Mouse (Mus musculus): Measurements from ENCODE around the gene Kyat3. TPM values are rescaled to one million over a fixed set of nuclear protein-coding genes. Genes with fewer than 3 reads are reported as not detected.

Kyat3 gene
- total and polyA plus RNA-seq, 3 experiments = 10.9 to 37.7 (median 28.3) TPM

DNA sequence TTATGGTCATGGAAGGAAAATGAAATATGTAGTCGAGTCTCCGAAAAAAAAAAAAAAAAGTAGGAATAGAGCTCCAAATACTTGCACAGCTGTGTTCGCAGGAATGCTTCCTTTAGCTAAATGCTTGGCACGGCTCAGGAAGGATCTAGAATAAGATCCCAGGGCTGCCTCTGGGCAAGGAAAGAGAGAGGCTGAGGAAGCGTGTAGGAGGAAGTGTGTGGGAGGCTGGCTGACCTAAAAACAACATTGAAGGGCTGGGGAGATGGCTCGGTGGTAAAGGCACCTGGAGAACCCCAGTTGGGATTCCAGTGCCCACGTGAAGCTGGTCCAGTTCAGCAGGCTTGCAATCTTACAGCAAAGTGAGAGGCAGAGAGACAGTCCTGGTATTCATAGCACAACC is 40.0 kb downstream of the Kyat3 start:
- no peaks in the 10 kb centered on the region for H3K4me1 ChIP-seq (ENCODE audit: control insufficient read depth, insufficient read depth, low read length)
- no peak for DNase-seq
- H3K4me3 ChIP-seq = no peak overlapping the region
- TF ChIP-seq CTCF (IDR thresholded peaks at IDR 0.05) (no peak), POLR2A (IDR thresholded peaks at IDR 0.05; ENCODE audit: insufficient read depth, low read depth, low read length) (no peak), EP300 (IDR thresholded peaks at IDR 0.05; ENCODE audit: insufficient read depth, low read depth, low read length) (no peak)
- 39% methylated on average over 7 of the region's 7 CpGs for WGBS
- no peak overlapping the region for H3K27ac ChIP-seq
- no peak overlapping the region for H3K9ac ChIP-seq (ENCODE audit: low read depth, low read length)
- H3K27me3 ChIP-seq (ENCODE audit: control insufficient read depth, insufficient read depth, low read length) = no peaks in the 10 kb centered on the region
- no peaks in the 10 kb centered on the region for H3K79me2 ChIP-seq (replicated peaks; ENCODE audit: control insufficient read depth, insufficient read depth, low read length)
- H3K36me3 ChIP-seq (ENCODE audit: control insufficient read depth, insufficient read depth, low read length) = no peaks in the 10 kb centered on the region
- intact Hi-C loops (cut with DNase I) = no loop called here

DNA sequence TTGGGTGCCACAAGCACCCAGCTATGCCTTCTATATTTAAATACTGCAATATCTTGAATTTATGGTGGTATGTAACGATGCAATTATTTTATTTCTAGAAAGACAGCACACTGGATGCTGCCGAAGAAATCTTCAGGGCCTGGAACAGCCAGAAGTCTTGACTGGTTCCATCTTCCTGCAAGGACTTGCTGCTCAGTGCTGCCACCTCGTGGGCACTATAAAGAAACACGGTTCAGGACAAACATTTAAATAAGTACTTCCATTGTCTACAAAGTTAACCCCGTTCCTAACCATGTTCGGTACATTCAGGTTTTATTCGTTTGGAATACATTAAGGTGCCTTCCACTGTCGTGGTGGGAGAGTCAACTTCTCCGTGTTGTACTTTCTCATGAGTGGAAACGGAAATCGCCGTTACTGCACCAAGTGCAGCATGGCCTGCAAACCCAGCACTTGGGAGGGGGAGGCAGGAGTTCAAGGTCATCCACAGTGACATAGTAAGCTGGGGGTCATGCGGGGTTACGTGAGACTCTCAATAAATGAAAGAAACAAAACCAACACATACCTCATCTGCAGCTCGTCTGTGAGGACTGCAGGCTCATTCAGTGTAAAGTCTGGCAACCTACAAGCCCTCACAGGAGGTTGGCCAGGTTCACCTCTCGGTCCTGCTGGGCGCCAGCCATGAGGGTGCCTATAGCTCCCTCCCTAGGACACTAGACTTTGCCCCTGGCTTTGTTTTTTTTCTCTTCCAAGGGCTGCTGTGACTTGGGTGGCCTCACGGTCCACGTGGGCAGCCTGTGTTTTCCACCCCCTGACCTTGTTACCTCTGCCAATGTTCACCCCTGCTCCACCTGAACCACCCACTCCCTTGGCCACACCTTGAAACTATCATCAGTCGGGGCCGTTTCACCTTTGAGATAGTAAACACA is 43.4 kb downstream of the Kyat3 start:
- intact Hi-C loops (cut with DNase I) = no loop called here
- H3K9ac ChIP-seq (ENCODE audit: low read depth, low read length) = no peak overlapping the region
- H3K27ac ChIP-seq = no peak overlapping the region
- WGBS = 58% methylated on average over 21 of the region's 21 CpGs
- no peak overlapping the region for H3K4me3 ChIP-seq
- no peaks in the 10 kb centered on the region for H3K27me3 ChIP-seq (ENCODE audit: control insufficient read depth, insufficient read depth, low read length)
- H3K79me2 ChIP-seq (replicated peaks; ENCODE audit: control insufficient read depth, insufficient read depth, low read length) = no peaks in the 10 kb centered on the region
- no peaks in the 10 kb centered on the region for H3K36me3 ChIP-seq (ENCODE audit: control insufficient read depth, insufficient read depth, low read length)
- H3K4me1 ChIP-seq (ENCODE audit: control insufficient read depth, insufficient read depth, low read length) = no peaks in the 10 kb centered on the region
- DNase-seq = peak in 1 of 2 experiments; percentile 21
- TF ChIP-seq CTCF (IDR thresholded peaks at IDR 0.05) = peak; percentile 91
- TF ChIP-seq POLR2A (IDR thresholded peaks at IDR 0.05; ENCODE audit: insufficient read depth, low read depth, low read length) = no peak
- no peak for TF ChIP-seq EP300 (IDR thresholded peaks at IDR 0.05; ENCODE audit: insufficient read depth, low read depth, low read length)

DNA sequence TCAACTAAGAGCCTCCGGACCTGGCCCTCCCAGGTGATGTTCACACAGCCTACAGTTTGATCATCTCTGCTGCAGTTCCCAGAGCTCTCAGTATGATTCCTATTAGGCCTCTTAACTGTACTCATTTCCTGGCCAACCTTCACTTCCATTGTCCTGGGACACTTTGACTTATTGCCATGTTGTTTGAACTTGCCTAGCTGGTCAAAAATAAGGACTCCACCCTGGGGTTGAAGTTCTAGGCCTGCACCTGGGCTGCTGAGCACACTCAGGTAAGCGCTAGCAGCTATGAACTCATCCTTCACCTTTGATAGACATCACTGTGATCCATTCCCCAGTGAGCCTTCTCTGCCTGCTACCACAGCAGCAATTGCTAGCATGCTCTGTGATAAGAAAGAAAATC is 44.2 kb downstream of the Kyat3 start:
- intact Hi-C loops (cut with DNase I) = no loop called here
- no peaks in the 10 kb centered on the region for H3K27me3 ChIP-seq (ENCODE audit: control insufficient read depth, insufficient read depth, low read length)
- 99% methylated on average over 2 of the region's 2 CpGs for WGBS

GRCm38 (mm10) chr3:142747673-142748072 is 46.8 kb downstream of the Kyat3 start:
- Histone ChIP-seq H3K27me3 (ENCODE audit: control insufficient read depth, insufficient read depth, low read length) (no peaks in the 10 kb centered on the region), H3K4me3 (no peak overlapping the region), H3K27ac (no peak overlapping the region), H3K4me1 (ENCODE audit: control insufficient read depth, insufficient read depth, low read length) (no peaks in the 10 kb centered on the region), H3K79me2 (replicated peaks; ENCODE audit: control insufficient read depth, insufficient read depth, low read length) (no peaks in the 10 kb centered on the region), H3K36me3 (ENCODE audit: control insufficient read depth, insufficient read depth, low read length) (no peaks in the 10 kb centered on the region), H3K9ac (ENCODE audit: low read depth, low read length) (no peak overlapping the region)
- TF ChIP-seq POLR2A (IDR thresholded peaks at IDR 0.05; ENCODE audit: insufficient read depth, low read depth, low read length) (no peak), CTCF (IDR thresholded peaks at IDR 0.05) (no peak), EP300 (IDR thresholded peaks at IDR 0.05; ENCODE audit: insufficient read depth, low read depth, low read length) (no peak)
- intact Hi-C loops (cut with DNase I) = no loop called here
- 93% methylated on average over 7 of the region's 7 CpGs for WGBS
- no peak for DNase-seq

More for the DNA sequence above, 44.2 kb downstream of the Kyat3 start:
- no peak for DNase-seq
- no peak overlapping the region for H3K9ac ChIP-seq (ENCODE audit: low read depth, low read length)
- H3K4me1 ChIP-seq (ENCODE audit: control insufficient read depth, insufficient read depth, low read length) = no peaks in the 10 kb centered on the region
- TF ChIP-seq CTCF (IDR thresholded peaks at IDR 0.05) (no peak), POLR2A (IDR thresholded peaks at IDR 0.05; ENCODE audit: insufficient read depth, low read depth, low read length) (no peak), EP300 (IDR thresholded peaks at IDR 0.05; ENCODE audit: insufficient read depth, low read depth, low read length) (no peak)
- H3K4me3 ChIP-seq = no peak overlapping the region
- no peaks in the 10 kb centered on the region for H3K79me2 ChIP-seq (replicated peaks; ENCODE audit: control insufficient read depth, insufficient read depth, low read length)
- H3K36me3 ChIP-seq (ENCODE audit: control insufficient read depth, insufficient read depth, low read length) = no peaks in the 10 kb centered on the region
- no peak overlapping the region for H3K27ac ChIP-seq

GRCm38 (mm10) chr3:142749131-142749530 is 48.3 kb downstream of the Kyat3 start:
- H3K9ac ChIP-seq (ENCODE audit: low read depth, low read length) = no peak overlapping the region
- H3K36me3 ChIP-seq (ENCODE audit: control insufficient read depth, insufficient read depth, low read length) = no peaks in the 10 kb centered on the region
- no peak for DNase-seq
- WGBS = 76% methylated on average over 16 of the region's 16 CpGs
- H3K4me1 ChIP-seq (ENCODE audit: control insufficient read depth, insufficient read depth, low read length) = no peaks in the 10 kb centered on the region
- no peak overlapping the region for H3K4me3 ChIP-seq
- H3K27me3 ChIP-seq (ENCODE audit: control insufficient read depth, insufficient read depth, low read length) = no peaks in the 10 kb centered on the region
- intact Hi-C loops (cut with DNase I) = no loop called here
- TF ChIP-seq CTCF (IDR thresholded peaks at IDR 0.05) (no peak), POLR2A (IDR thresholded peaks at IDR 0.05; ENCODE audit: insufficient read depth, low read depth, low read length) (no peak), EP300 (IDR thresholded peaks at IDR 0.05; ENCODE audit: insufficient read depth, low read depth, low read length) (no peak)
- H3K27ac ChIP-seq = no peak overlapping the region
- no peaks in the 10 kb centered on the region for H3K79me2 ChIP-seq (replicated peaks; ENCODE audit: control insufficient read depth, insufficient read depth, low read length)
